Mouse (Mus musculus): ENCODE data around the gene Sptbn1.

Gene Sptbn1

DNA sequence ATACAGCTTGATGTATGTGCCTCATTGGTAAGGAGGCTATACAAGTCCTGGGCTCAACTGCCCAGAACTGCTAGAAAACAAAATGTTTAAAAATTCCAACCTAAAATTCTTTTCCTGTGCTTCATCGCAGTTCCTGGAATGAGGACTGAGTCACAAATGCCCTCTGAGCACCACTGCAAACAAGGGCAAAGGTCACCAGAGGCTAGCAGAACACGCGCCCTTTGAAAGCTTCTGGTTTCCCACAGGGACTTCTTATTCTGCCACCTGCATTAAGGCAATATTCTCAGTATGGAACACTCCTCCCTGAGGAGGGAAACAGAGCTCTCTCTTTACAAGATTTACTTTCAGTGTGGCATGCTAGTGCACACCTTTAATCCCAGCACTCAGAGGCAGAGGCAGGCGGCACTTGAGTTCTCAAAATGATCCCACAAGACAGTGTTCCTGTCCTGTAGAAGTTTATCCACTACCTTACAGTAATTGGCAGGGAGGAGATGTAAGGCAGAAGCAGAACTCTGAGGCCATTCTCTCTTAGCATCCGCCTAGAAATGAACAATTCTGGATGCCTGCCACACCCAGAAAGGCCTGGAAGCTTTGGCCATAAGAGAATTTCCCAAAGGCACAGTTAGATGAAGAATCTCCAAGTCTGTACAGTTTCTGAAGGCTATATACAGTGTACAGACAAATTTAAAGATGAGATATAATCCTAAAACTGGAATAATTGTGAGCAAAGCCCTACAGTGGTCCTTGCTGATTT lies 56.1 kb downstream of the Sptbn1 start:
- DNase-seq (ENCODE audit: extremely low read depth, low read depth) = no peak

GRCm38 (mm10) chr11:30211141-30211540 lies 56.8 kb downstream of the Sptbn1 start:
- DNase-seq (ENCODE audit: extremely low read depth, low read depth) = no peak

- no peak for DNase-seq (ENCODE audit: extremely low read depth, low read depth)
These were observed 57.7 kb downstream of the Sptbn1 start for GRCm38 (mm10) chr11:30210100-30210811.

GRCm38 (mm10) chr11:30209495-30209894 lies 58.5 kb downstream of the Sptbn1 start:
- DNase-seq (ENCODE audit: extremely low read depth, low read depth) = no peak

DNA sequence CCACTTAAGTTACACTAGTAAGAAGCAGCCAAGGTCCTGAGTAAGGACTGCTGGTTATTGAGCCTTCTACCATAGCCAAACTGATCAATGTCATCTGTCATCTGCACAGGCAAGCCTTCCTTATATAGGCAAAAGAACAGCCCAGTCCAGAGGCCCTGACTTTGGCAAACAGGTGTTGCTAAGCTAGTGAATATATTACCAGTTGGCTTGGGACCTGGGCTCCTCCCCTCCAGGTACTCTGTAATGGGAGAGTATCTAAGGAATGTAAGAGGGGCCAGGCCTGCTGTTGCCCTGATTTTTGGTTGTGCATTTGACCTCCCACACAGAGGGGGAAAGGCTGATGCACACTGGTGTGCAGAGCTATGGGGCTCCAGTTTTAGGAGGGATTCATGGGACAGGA lies 63.6 kb downstream of the Sptbn1 start:
- DNase-seq (ENCODE audit: extremely low read depth, low read depth) = no peak

GRCm38 (mm10) chr11:30200391-30200790 lies 67.6 kb downstream of the Sptbn1 start:
- DNase-seq (ENCODE audit: extremely low read depth, low read depth) = no peak

GRCm38 (mm10) chr11:30198091-30198675 lies 69.8 kb downstream of the Sptbn1 start:
- peak; percentile 76 for DNase-seq (ENCODE audit: extremely low read depth, low read depth)

GRCm38 (mm10) chr11:30197564-30198090 lies 70.3 kb downstream of the Sptbn1 start:
- no peak for DNase-seq (ENCODE audit: extremely low read depth, low read depth)

DNA sequence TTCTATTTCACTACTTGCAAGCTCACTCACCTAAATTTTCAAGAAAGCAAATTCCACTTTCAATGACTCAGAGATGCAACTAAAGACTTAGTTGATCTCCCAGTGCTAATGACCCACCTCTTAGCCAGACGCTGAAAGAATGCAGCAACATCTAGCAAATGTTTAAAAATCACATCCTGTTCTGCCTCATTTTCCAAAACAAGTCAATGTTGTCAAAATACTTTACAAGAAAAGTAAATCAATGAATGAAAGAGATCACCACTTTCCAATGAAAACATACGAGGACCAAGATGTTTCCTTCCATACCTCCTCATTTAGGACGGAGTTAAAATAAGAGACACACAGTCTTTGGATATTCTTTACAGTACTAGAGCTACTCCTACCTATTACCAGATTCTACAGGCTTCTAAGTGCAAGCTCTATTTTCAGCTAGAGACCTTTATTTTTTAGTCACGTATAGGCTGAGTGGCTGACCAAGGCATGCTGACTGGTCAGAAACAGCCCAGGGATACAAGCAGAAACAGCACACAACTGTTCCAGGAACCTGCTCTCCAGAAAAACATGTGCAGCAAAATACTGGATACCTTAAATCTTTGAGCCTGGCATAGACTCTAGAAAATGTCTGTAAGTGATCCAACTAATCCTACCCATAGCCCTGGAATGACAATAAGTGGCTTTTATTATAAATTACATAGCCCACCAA lies 71.5 kb downstream of the Sptbn1 start:
- no peak for DNase-seq (ENCODE audit: extremely low read depth, low read depth)

DNA sequence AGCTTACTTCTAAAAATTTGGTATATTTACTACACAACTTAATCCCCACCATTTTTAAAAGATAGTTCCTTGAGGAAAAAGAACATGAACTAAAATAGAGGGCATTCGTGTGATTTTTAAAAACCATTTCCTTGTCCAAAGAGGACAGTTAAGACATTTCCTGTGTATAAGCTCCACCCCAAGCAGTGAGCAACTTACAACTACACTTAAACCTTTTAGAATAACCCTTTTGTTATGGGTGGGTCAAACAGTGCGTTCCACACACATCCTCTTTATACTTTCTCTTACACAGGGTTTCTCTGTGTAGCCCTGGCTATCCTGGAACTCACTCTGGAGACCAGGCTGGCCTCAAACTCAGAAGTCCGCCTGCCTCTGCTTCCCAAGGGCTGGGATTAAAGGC lies 72.2 kb downstream of the Sptbn1 start:
- no peak for DNase-seq (ENCODE audit: extremely low read depth, low read depth)

DNA sequence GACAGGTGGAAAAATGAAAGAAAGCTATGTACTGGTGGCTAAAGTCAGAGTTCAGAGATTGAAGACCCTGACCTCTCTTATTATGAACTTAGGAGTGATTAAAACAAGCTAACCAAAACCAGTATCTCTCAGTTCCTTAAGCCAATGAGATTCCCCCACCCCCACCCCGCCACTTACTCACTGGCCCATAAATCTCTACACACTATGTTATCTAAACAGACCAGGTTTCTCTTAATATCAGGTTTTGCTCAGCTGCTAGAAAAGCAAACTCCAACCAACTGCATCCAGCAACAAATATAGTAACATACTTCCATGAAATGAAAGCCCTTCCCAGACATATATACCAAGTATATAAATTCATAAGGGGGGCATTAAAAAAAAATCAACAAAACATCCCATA lies 73.2 kb downstream of the Sptbn1 start:
- DNase-seq (ENCODE audit: extremely low read depth, low read depth) = no peak

- DNase-seq (ENCODE audit: extremely low read depth, low read depth) = no peak
These were observed 77.0 kb downstream of the Sptbn1 start for GRCm38 (mm10) chr11:30190959-30191358.

- no peak for DNase-seq (ENCODE audit: extremely low read depth, low read depth)
These were observed 77.9 kb downstream of the Sptbn1 start for GRCm38 (mm10) chr11:30190119-30190518.

GRCm38 (mm10) chr11:30186902-30187470 lies 81.0 kb downstream of the Sptbn1 start:
- no peak for DNase-seq (ENCODE audit: extremely low read depth, low read depth)

GRCm38 (mm10) chr11:30184527-30184926 lies 83.4 kb downstream of the Sptbn1 start:
- DNase-seq (ENCODE audit: extremely low read depth, low read depth) = no peak

DNA sequence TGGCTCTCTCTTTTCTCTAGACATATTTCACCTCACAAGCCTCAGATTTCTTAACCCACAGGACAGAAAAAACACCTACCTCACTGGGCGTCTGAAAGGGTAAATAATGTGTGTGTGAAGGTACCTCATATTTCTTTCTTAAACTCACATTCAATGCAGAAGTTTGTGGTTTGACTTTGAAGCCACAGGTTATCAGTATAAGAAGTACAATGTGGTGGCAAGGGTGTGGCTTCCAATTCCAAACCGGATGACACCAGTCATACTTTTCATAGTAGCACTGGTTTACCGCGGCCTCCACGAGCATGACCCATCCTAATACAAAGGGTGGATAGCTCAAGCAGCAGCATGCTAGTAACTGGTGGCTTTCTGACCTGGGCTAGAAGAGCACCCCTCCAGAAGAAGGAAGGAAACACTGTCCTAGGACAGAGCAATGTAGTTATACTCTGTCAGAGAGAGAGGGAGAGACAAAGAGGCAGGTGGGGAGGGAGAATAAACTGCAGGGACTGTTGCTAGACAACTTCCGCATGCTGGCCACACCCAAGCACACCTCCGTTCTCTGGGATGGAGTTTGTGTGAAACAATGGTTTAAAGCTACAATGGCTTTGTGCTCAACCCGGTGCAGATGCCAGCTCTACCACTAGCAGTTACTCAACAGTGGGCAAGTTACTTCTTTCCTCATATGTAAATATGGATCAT lies 85.1 kb downstream of the Sptbn1 start:
- peak; percentile 74 for DNase-seq (ENCODE audit: extremely low read depth, low read depth)

GRCm38 (mm10) chr11:30178193-30178592 lies 89.8 kb downstream of the Sptbn1 start:
- no peak for DNase-seq (ENCODE audit: extremely low read depth, low read depth)

DNA sequence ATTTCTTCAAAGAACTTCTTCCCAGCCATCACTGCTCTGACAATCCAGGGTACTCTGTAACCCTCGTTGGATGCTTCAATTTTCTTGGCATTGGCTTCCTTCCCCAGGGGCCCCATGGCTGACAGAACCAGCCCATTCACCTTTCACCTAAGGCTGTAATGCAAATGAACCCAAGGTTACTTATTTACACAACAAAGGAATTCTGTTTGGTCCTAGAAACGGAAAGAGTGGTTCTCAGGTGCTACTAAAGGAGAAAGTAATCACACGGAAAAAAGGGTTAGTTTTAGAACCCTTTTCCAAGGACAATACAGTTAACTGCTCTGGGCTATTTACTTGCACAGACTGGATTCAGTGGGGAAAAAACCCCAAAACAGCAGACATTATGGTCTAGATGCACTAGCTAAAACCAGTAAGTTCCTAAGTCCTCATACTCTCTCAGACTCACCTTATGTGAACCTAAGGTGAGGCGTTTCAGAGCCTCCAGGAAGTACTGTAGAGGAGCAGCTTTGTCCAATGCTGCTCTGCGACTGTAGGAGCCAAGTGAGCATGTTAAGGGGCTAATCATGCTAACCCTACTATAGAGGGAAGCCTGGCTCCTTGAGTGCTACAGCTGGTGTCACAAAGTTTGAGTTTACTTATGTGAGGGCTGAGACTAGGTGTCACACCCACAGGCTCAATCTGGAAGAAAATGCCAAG lies 90.7 kb downstream of the Sptbn1 start:
- DNase-seq (ENCODE audit: extremely low read depth, low read depth) = no peak

DNA sequence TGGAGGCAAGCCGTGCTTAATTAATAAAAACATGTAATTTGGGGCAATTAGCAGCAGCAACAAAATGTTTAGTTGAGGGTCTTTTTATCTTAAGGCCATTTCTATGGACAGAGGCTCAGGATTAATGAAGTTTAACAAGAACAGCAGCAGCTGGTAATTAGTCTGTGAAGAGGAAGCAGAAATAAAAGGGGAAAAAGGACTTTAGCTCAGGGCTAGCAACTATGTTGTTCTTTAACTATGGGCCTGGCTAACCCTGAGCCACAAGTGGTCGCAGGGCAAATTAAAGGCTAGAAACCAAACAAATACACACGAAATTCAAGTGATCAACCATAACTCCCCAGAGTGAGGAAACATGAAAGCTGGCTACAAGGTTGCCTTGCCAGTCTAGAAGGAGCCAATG lies 91.9 kb downstream of the Sptbn1 start:
- no peak for DNase-seq (ENCODE audit: extremely low read depth, low read depth)

DNA sequence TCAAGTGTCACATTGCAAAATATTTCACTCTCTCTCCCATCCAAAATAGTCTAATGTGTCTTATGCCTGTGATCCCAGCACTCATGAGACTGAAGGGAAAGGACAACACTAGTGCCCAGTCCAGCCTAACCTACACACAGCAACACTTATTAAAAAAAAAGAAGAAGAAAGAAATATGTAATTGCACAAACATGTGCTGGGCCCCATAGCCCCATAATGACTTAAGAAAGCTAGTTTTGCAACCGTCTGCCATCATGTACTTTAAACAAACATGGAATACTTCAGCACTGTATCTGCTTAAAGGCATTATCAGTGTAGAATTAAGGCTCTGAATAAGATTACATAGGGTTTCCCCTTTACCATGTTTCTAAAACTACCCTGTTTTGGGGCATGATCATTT lies 92.4 kb downstream of the Sptbn1 start:
- DNase-seq (ENCODE audit: extremely low read depth, low read depth) = no peak
